8 mouse cellular contexts compared by ENCODE assay signal in genomic region chr9:121760271-121761090, GRCm38 (mm10). TPM values are rescaled to one million over a fixed set of nuclear protein-coding genes. Genes with fewer than 3 reads are reported as not detected.
A peak's percentile ranks its signal among the peaks of the same experiment; 100 is the strongest.
DNase-seq lines count a peak whose midpoint lies in the region; ATAC-seq and TF ChIP-seq lines count a peak whose summit lies in the region.

No protein-coding gene starts in this region.

- 2% methylated on average over 43 of the region's 43 CpGs for WGBS in embryonic facial prominence, embryonic 10.5 days
- 3% methylated on average over 43 of the region's 43 CpGs for WGBS in kidney, adult 2 months
- WGBS in liver, embryonic 14.5 days (ENCODE audit: insufficient replicate concordance), result 2% methylated on average over 43 of the region's 43 CpGs
- 1% methylated on average over 43 of the region's 43 CpGs for WGBS in neural tube, embryonic 12.5 days

- peaks cover 57% of the 10 kb centered on the region for H3K4me1 ChIP-seq in embryonic facial prominence, embryonic 10.5 days
- H3K4me1 ChIP-seq in kidney, adult 2 months (ENCODE audit: control insufficient read depth, insufficient read depth, low read length), result peaks cover 7% of the 10 kb centered on the region
- H3K4me1 ChIP-seq in liver, embryonic 14.5 days (replicated peaks; ENCODE audit: control insufficient read depth in 2 of 2, insufficient read depth in 2 of 2, low read length in 1 of 2), result 0 out of 4 replicates have a peak, but pooled peaks cover 0 to 3% of the 10 kb centered on the region in 2 experiments
- H3K4me1 ChIP-seq in neural tube, embryonic 12.5 days, result peaks cover 39% of the 10 kb centered on the region

- peak; percentile 16; the same call in 1 of the 2 replicates for ATAC-seq in liver, embryonic 14.5 days (ENCODE audit: insufficient read depth)
- ATAC-seq in neural tube, embryonic 12.5 days (ENCODE audit: low FRiP score, low read depth), result peak; percentile 62

- peak; percentile 77 for DNase-seq in A20 (ENCODE audit: low read depth, low spot score)
- peak; percentile 84 for DNase-seq in adrenal gland, adult 2 months
- peak; percentile 93 for DNase-seq in embryonic facial prominence, embryonic 10.5 days (ENCODE audit: low spot score)
- DNase-seq in heart, adult 9 months (ENCODE audit: low spot score in 2 of 2), result peak; percentile 65 to 66
- DNase-seq in kidney, adult 2 months, result peak; percentile 64
- no peak for DNase-seq in liver, embryonic 14.5 days (ENCODE audit: low read depth in 3 of 3, low spot score in 3 of 3)
- DNase-seq in thymus, postnatal 36 days, result peak; percentile 31 to 57

- no peak for TF ChIP-seq EP300 in liver, embryonic 14.5 days (IDR thresholded peaks at IDR 0.05; ENCODE audit: low read depth)

- no peaks in the 10 kb centered on the region for H3K9me3 ChIP-seq in embryonic facial prominence, embryonic 10.5 days
- H3K9me3 ChIP-seq in liver, embryonic 14.5 days (ENCODE audit: control insufficient read depth, low read length), result no peaks in the 10 kb centered on the region
- H3K9me3 ChIP-seq in neural tube, embryonic 12.5 days, result no peaks in the 10 kb centered on the region

- no peak for TF ChIP-seq CTCF in kidney, adult 2 months (conservative IDR thresholded peaks at IDR 0.05; ENCODE audit: insufficient read depth, insufficient read length, low read depth, low read length)
- no peak for TF ChIP-seq CTCF in liver, embryonic 14.5 days (IDR thresholded peaks at IDR 0.05; ENCODE audit: low read depth)

- peaks cover 56% of the 10 kb centered on the region for H3K36me3 ChIP-seq in embryonic facial prominence, embryonic 10.5 days (replicated peaks)
- no peaks in the 10 kb centered on the region; the same call in 1 of the 2 replicates for H3K36me3 ChIP-seq in kidney, adult 2 months (ENCODE audit: control insufficient read depth, insufficient read depth, low read length)
- peaks cover 7% of the 10 kb centered on the region; the same call in 1 of the 2 replicates for H3K36me3 ChIP-seq in liver, embryonic 14.5 days (replicated peaks; ENCODE audit: control insufficient read depth, insufficient read depth, low read depth)
- peaks cover 42% of the 10 kb centered on the region for H3K36me3 ChIP-seq in neural tube, embryonic 12.5 days

- no peaks in the 10 kb centered on the region for H3K27me3 ChIP-seq in embryonic facial prominence, embryonic 10.5 days (replicated peaks; ENCODE audit: low read depth, poor library complexity, severe bottlenecking)
- no peaks in the 10 kb centered on the region for H3K27me3 ChIP-seq in kidney, adult 2 months (replicated peaks; ENCODE audit: control insufficient read depth, insufficient read depth, low read length)
- peaks cover 33% of the 10 kb centered on the region for H3K27me3 ChIP-seq in liver, embryonic 14.5 days (ENCODE audit: control insufficient read depth, insufficient read depth, low read length)
- no peaks in the 10 kb centered on the region for H3K27me3 ChIP-seq in neural tube, embryonic 12.5 days (replicated peaks)

- H3K4me2 ChIP-seq in liver, embryonic 14.5 days (ENCODE audit: low read depth), result peak overlapping the region; percentile 64
- peak overlapping the region; percentile 96 for H3K4me2 ChIP-seq in neural tube, embryonic 12.5 days (replicated peaks)

- peak overlapping the region; percentile 97 for H3K27ac ChIP-seq in embryonic facial prominence, embryonic 10.5 days (replicated peaks)
- no peak overlapping the region for H3K27ac ChIP-seq in kidney, adult 2 months (ENCODE audit: insufficient read depth, low read depth, low read length)
- no peak overlapping the region for H3K27ac ChIP-seq in liver, embryonic 14.5 days
- H3K27ac ChIP-seq in neural tube, embryonic 12.5 days, result peak overlapping the region; percentile 75

- peak overlapping the region; percentile 32 for H3K9ac ChIP-seq in liver, embryonic 14.5 days (replicated peaks)
- peak overlapping the region; percentile 94 for H3K9ac ChIP-seq in neural tube, embryonic 12.5 days

- no peak for TF ChIP-seq POLR2A in kidney, adult 2 months (IDR thresholded peaks at IDR 0.05; ENCODE audit: low read depth, low read length)

- H3K4me3 ChIP-seq in embryonic facial prominence, embryonic 10.5 days, result peak overlapping the region; percentile 82
- H3K4me3 ChIP-seq in kidney, adult 2 months (ENCODE audit: insufficient read depth, low read depth, low read length), result peak overlapping the region; percentile 87
- H3K4me3 ChIP-seq in liver, embryonic 14.5 days (ENCODE audit: insufficient read depth in 1 of 2, low read depth in 2 of 2, low read length in 2 of 2), result peak overlapping the region; percentile 46 to 56
- H3K4me3 ChIP-seq in neural tube, embryonic 12.5 days, result peak overlapping the region; percentile 89

RNA-seq across cellular contexts. Expression of gene Zfp651, which starts 1.4 kb away (rescaled TPM):
- 10 to 100 TPM; 26.6 to 49.7 TPM for total RNA-seq in adrenal gland, adult 2 months (2021)
- 36.6 and 51.5 TPM in 2 replicates for polyA plus RNA-seq in adrenal gland, adult 2 months (2012; rRNA removed)
- polyA plus RNA-seq in embryonic facial prominence, embryonic 10.5 days (2016; fragmentation: Nextera tagmentation; extraction: Ambion mirVana), result 5.3 and 6.4 TPM in 2 replicates
- 25.4 and 29.5 TPM in 2 replicates for polyA plus RNA-seq in kidney, adult 2 months (2012; rRNA removed)
- 1.8 and 2.3 TPM in 2 replicates for polyA plus RNA-seq in liver, embryonic 14.5 days (2012; rRNA removed)
- polyA plus RNA-seq in liver, embryonic 14.5 days (2014; fragmentation: Nextera tagmentation; extraction: Ambion mirVana), result 0.52 and 0.75 TPM in 2 replicates
- 13.1 and 19.2 TPM in 2 replicates for polyA plus RNA-seq in neural tube, embryonic 12.5 days (2016; fragmentation: Nextera tagmentation; extraction: Ambion mirVana)

RNA-seq across cellular contexts. Expression of gene Klhl40, which starts 16.9 kb away (rescaled TPM):
- not detected for total RNA-seq in adrenal gland, adult 2 months (2021)
- not detected in 2 replicates for polyA plus RNA-seq in adrenal gland, adult 2 months (2012; rRNA removed)
- 0.17 and 0.26 TPM in 2 replicates for polyA plus RNA-seq in embryonic facial prominence, embryonic 10.5 days (2016; fragmentation: Nextera tagmentation; extraction: Ambion mirVana)
- 1.6 TPM in 1 of 2 replicates, not detected in the other for polyA plus RNA-seq in kidney, adult 2 months (2012; rRNA removed)
- 0.04 TPM in 1 of 2 replicates, not detected in the other for polyA plus RNA-seq in liver, embryonic 14.5 days (2012; rRNA removed)
- polyA plus RNA-seq in liver, embryonic 14.5 days (2014; fragmentation: Nextera tagmentation; extraction: Ambion mirVana), result 0.05 TPM in 1 of 2 replicates, not detected in the other
- polyA plus RNA-seq in neural tube, embryonic 12.5 days (2016; fragmentation: Nextera tagmentation; extraction: Ambion mirVana), result 2.1 and 2.8 TPM in 2 replicates

RNA-seq across cellular contexts. Expression of gene Hhatl, which starts 31.8 kb away (rescaled TPM):
- total RNA-seq in adrenal gland, adult 2 months (2021), result not detected
- 0.13 and 0.17 TPM in 2 replicates for polyA plus RNA-seq in adrenal gland, adult 2 months (2012; rRNA removed)
- not detected in 2 replicates for polyA plus RNA-seq in embryonic facial prominence, embryonic 10.5 days (2016; fragmentation: Nextera tagmentation; extraction: Ambion mirVana)
- 19.1 and 22.5 TPM in 2 replicates for polyA plus RNA-seq in kidney, adult 2 months (2012; rRNA removed)
- 0.05 TPM in 1 of 2 replicates, not detected in the other for polyA plus RNA-seq in liver, embryonic 14.5 days (2012; rRNA removed)
- polyA plus RNA-seq in liver, embryonic 14.5 days (2014; fragmentation: Nextera tagmentation; extraction: Ambion mirVana), result not detected in 2 replicates
- polyA plus RNA-seq in neural tube, embryonic 12.5 days (2016; fragmentation: Nextera tagmentation; extraction: Ambion mirVana), result not detected in 2 replicates

RNA-seq across cellular contexts. Expression of gene Nktr, which starts 41.5 kb away (rescaled TPM):
- total RNA-seq in adrenal gland, adult 2 months (2021), result 10 to 100 TPM; 54.2 to 83.7 TPM
- 24.9 and 25.0 TPM in 2 replicates for polyA plus RNA-seq in adrenal gland, adult 2 months (2012; rRNA removed)
- 61.2 and 62.9 TPM in 2 replicates for polyA plus RNA-seq in embryonic facial prominence, embryonic 10.5 days (2016; fragmentation: Nextera tagmentation; extraction: Ambion mirVana)
- polyA plus RNA-seq in kidney, adult 2 months (2012; rRNA removed), result 24.8 and 28.5 TPM in 2 replicates
- polyA plus RNA-seq in liver, embryonic 14.5 days (2012; rRNA removed), result 29.5 and 41.5 TPM in 2 replicates
- 18.5 and 24.0 TPM in 2 replicates for polyA plus RNA-seq in liver, embryonic 14.5 days (2014; fragmentation: Nextera tagmentation; extraction: Ambion mirVana)
- polyA plus RNA-seq in neural tube, embryonic 12.5 days (2016; fragmentation: Nextera tagmentation; extraction: Ambion mirVana), result 57.6 and 64.5 TPM in 2 replicates

RNA-seq across cellular contexts. Expression of gene Ss18l2, which starts 50.4 kb away (rescaled TPM):
- total RNA-seq in adrenal gland, adult 2 months (2021), result 10 to 100 TPM; 45.8 to 47.7 TPM
- polyA plus RNA-seq in adrenal gland, adult 2 months (2012; rRNA removed), result 18.6 and 20.3 TPM in 2 replicates
- polyA plus RNA-seq in embryonic facial prominence, embryonic 10.5 days (2016; fragmentation: Nextera tagmentation; extraction: Ambion mirVana), result 91.0 and 92.4 TPM in 2 replicates
- polyA plus RNA-seq in kidney, adult 2 months (2012; rRNA removed), result 52.4 and 61.5 TPM in 2 replicates
- polyA plus RNA-seq in liver, embryonic 14.5 days (2012; rRNA removed), result 23.4 and 24.8 TPM in 2 replicates
- 76.8 and 83.3 TPM in 2 replicates for polyA plus RNA-seq in liver, embryonic 14.5 days (2014; fragmentation: Nextera tagmentation; extraction: Ambion mirVana)
- polyA plus RNA-seq in neural tube, embryonic 12.5 days (2016; fragmentation: Nextera tagmentation; extraction: Ambion mirVana), result 131 and 134 TPM in 2 replicates

Comparison
In these comparisons a context has a peak if more than half of its experiments do, and no peak if none do; other contexts are left out.
1. DNase-seq: peak in A20 (single experiment), adrenal gland, adult 2 months (single experiment), embryonic facial prominence, embryonic 10.5 days (single experiment), heart, adult 9 months (2 of 2), kidney, adult 2 months (single experiment) and thymus, postnatal 36 days (2 of 2); none in liver, embryonic 14.5 days (0 of 3).
2. H3K27ac ChIP-seq: peak in embryonic facial prominence, embryonic 10.5 days (single experiment) and neural tube, embryonic 12.5 days (single experiment); none in kidney, adult 2 months (single experiment) and liver, embryonic 14.5 days (single experiment).
3. RNA of gene Hhatl, which starts 31.8 kb away (polyA plus RNA-seq): 19.1 to 22.5 TPM in kidney, adult 2 months; 0.13 to 0.17 TPM in adrenal gland, adult 2 months, 0.05 TPM in liver, embryonic 14.5 days, not detected in embryonic facial prominence, embryonic 10.5 days and not detected in neural tube, embryonic 12.5 days; every median in the first group is over 10 times any median in the second.
4. Peak in every context shown above with its lines, with median percentiles within 50 percentile points of each other: H3K4me3 ChIP-seq.